Mouse (Mus musculus): ENCODE results near the gene Pear1. TPM values are rescaled to one million over a fixed set of nuclear protein-coding genes. Genes with fewer than 3 reads are reported as not detected.

The Pear1 gene
- total RNA-seq, 2 experiments from 2014 or later, result 6.3 to 8.4 TPM

- Histone ChIP-seq H3K27ac (no peak overlapping the region), H3K4me3 (no peak overlapping the region)
These were observed 67.6 kb downstream of the Pear1 start for GRCm38 (mm10) chr3:87756488-87756887.

GRCm38 (mm10) chr3:87755964-87756363 lies 68.1 kb downstream of the Pear1 start:
- intact Hi-C loops (cut with DNase I), result loop anchor here (1.0 to 5.0 kb wide), 2 partner anchors 13 to 61 kb away; no protein-coding TSS in a partner anchor
- peak; percentile 94 for DNase-seq
- Histone ChIP-seq H3K27ac (no peak overlapping the region), H3K4me3 (peak overlapping the region; percentile 57)
- TF ChIP-seq CTCF (IDR thresholded peaks at IDR 0.05), result peak; percentile 98

More at GRCm38 (mm10) chr3:87756488-87756887, 67.6 kb downstream of the Pear1 start:
- intact Hi-C loops (cut with DNase I), result loop anchor here (1.0 to 5.0 kb wide), 2 partner anchors 13 to 61 kb away; no protein-coding TSS in a partner anchor
- TF ChIP-seq CTCF (IDR thresholded peaks at IDR 0.05), result no peak
- no peak for DNase-seq

GRCm38 (mm10) chr3:87753829-87754228 lies 70.3 kb downstream of the Pear1 start:
- no peak overlapping the region for H3K27ac ChIP-seq
- H3K4me3 ChIP-seq, result no peak overlapping the region
- TF ChIP-seq CTCF (IDR thresholded peaks at IDR 0.05), result no peak
- intact Hi-C loops (cut with DNase I), result no loop called here
- no peak for DNase-seq

GRCm38 (mm10) chr3:87752567-87752966 lies 71.5 kb downstream of the Pear1 start:
- no peak for DNase-seq
- Histone ChIP-seq H3K4me3 (no peak overlapping the region), H3K27ac (no peak overlapping the region)
- no peak for TF ChIP-seq CTCF (IDR thresholded peaks at IDR 0.05)
- intact Hi-C loops (cut with DNase I), result no loop called here

GRCm38 (mm10) chr3:87749977-87750376 lies 74.1 kb downstream of the Pear1 start:
- Histone ChIP-seq H3K4me3 (no peak overlapping the region), H3K27ac (no peak overlapping the region)
- intact Hi-C loops (cut with DNase I), result no loop called here
- no peak for TF ChIP-seq CTCF (IDR thresholded peaks at IDR 0.05)
- no peak for DNase-seq

GRCm38 (mm10) chr3:87749036-87749435 lies 75.1 kb downstream of the Pear1 start:
- Histone ChIP-seq H3K27ac (no peak overlapping the region), H3K4me3 (no peak overlapping the region)
- intact Hi-C loops (cut with DNase I), result no loop called here
- peak; percentile 76 for TF ChIP-seq CTCF (IDR thresholded peaks at IDR 0.05)
- peak; percentile 73 for DNase-seq

GRCm38 (mm10) chr3:87748431-87748830 lies 75.7 kb downstream of the Pear1 start, which contains the start of gene Lrrc71:
TSS of gene Lrrc71 (minus strand) at chr3:87748625.
- H3K27ac ChIP-seq, result no peak within 1 kb of the TSS
- no peak for DNase-seq
- TF ChIP-seq CTCF (IDR thresholded peaks at IDR 0.05), result no peak
- no peak within 1 kb of the TSS for H3K4me3 ChIP-seq
- intact Hi-C loops (cut with DNase I), result no loop called here

- Histone ChIP-seq H3K4me3 (no peak overlapping the region), H3K27ac (no peak overlapping the region)
- no peak for TF ChIP-seq CTCF (IDR thresholded peaks at IDR 0.05)
- intact Hi-C loops (cut with DNase I), result no loop called here
- DNase-seq, result no peak
These were observed 79.0 kb downstream of the Pear1 start for GRCm38 (mm10) chr3:87745036-87745659.

GRCm38 (mm10) chr3:87743927-87744326 lies 80.2 kb downstream of the Pear1 start:
- Histone ChIP-seq H3K27ac (no peak overlapping the region), H3K4me3 (no peak overlapping the region)
- intact Hi-C loops (cut with DNase I), result no loop called here
- DNase-seq, result no peak
- TF ChIP-seq CTCF (IDR thresholded peaks at IDR 0.05), result no peak

- DNase-seq, result no peak
- no peak for TF ChIP-seq CTCF (IDR thresholded peaks at IDR 0.05)
- Histone ChIP-seq H3K4me3 (no peak overlapping the region), H3K27ac (no peak overlapping the region)
- intact Hi-C loops (cut with DNase I), result no loop called here
These were observed 81.4 kb downstream of the Pear1 start for GRCm38 (mm10) chr3:87742735-87743134.

GRCm38 (mm10) chr3:87742013-87742412 lies 82.1 kb downstream of the Pear1 start:
- intact Hi-C loops (cut with DNase I), result no loop called here
- Histone ChIP-seq H3K27ac (no peak overlapping the region), H3K4me3 (no peak overlapping the region)
- DNase-seq, result no peak
- TF ChIP-seq CTCF (IDR thresholded peaks at IDR 0.05), result no peak

- DNase-seq, result no peak
- intact Hi-C loops (cut with DNase I), result no loop called here
- Histone ChIP-seq H3K4me3 (no peak overlapping the region), H3K27ac (no peak overlapping the region)
- no peak for TF ChIP-seq CTCF (IDR thresholded peaks at IDR 0.05)
These were observed 85.2 kb downstream of the Pear1 start for GRCm38 (mm10) chr3:87738906-87739305.

GRCm38 (mm10) chr3:87735335-87735734 lies 88.8 kb downstream of the Pear1 start:
- no peak for DNase-seq
- no peak for TF ChIP-seq CTCF (IDR thresholded peaks at IDR 0.05)
- intact Hi-C loops (cut with DNase I), result no loop called here
- no peak overlapping the region for H3K27ac ChIP-seq
- H3K4me3 ChIP-seq, result no peak overlapping the region

All from gastrocnemius, adult 2 months (tissue).